Mouse (Mus musculus) megakaryocyte, embryonic 14.5 days (primary cell): ENCODE data around the gene Ago3. TPM values are rescaled to one million over a fixed set of nuclear protein-coding genes. Genes with fewer than 3 reads are reported as not detected.

Experiments used
- H3K27me3 ChIP-seq: replicated peaks from 2 replicates; pipeline ENCODE3; 2012; ENCODE audit warnings: inconsistent platforms
- H3K36me3 ChIP-seq: replicated peaks from 2 replicates; pipeline ENCODE3; 2012; ENCODE audit warnings: low read length, inconsistent platforms, mixed read lengths
- H3K4me1 ChIP-seq: 2 replicates; pipeline ENCODE4 v1.6.1; 2012; ENCODE audit warnings: inconsistent platforms
- H3K4me3 ChIP-seq: replicated peaks from 2 replicates; pipeline ENCODE3; 2012; ENCODE audit warnings: moderate library complexity, mild to moderate bottlenecking, inconsistent platforms
- H3K9me3 ChIP-seq: 2 replicates; pipeline ENCODE4 v1.6.1; 2012; ENCODE audit warnings: inconsistent platforms
- FLI1 ChIP-seq: IDR thresholded peaks from 2 replicates; pipeline ENCODE4 v1.6.1; 2012; ENCODE audit warnings: low read length, inconsistent platforms, mixed read lengths
- GATA1 ChIP-seq: IDR thresholded peaks from 3 replicates; pipeline ENCODE4 v1.6.1; 2012; ENCODE audit warnings: mixed read lengths, low read length, inconsistent platforms, borderline replicate concordance
- polyA plus RNA-seq: library from polyadenylated mRNA; stranded (reverse); fragments of >175 nt; gene quantifications from 2 replicates; pipeline ENCODE4 v1.2.3, GENCODE M21; 2012; ENCODE audit warnings: low replicate concordance; ENCODE audit not compliant: insufficient read depth

The Ago3 gene
- polyA plus RNA-seq, 1 experiment: 0.02 TPM

DNA sequence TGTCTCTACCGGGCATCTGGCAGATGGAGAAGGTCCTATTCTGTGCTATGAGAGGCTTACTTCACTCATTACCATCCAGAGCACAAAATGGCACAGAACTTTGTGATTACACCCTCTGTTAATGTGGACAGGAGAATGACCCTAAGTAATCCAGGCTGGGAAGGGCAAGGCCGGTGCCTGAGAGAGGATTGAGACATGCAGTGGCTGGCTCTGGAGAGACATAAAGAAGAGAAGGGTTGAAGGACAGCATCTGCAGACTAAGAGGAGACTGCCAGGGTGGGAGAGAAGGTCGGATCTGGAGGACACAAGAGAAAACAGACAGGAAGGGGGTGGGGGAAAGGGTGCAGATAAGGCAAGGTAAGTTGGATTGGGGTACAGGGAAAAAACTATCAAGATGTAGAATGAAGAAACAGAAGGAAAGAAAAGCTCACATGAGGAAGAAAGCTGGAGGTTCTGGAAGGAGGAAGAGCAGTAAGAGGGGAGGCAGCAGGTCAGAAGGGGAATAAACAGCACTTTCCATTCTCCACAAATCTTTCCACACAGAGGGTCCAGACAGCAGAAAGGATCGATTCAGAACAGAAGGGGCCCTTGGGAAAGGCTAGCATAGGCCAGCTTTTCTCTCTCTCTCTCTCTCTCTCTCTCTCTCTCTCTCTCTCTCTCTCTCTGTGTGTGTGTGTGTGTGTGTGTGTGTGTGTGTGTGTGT, 35.0 kb upstream of the Ago3 start:
- peaks cover 56% of the 10 kb centered on the region for H3K4me1 ChIP-seq
- H3K36me3 ChIP-seq: peaks cover 31% of the 10 kb centered on the region
- no peak for TF ChIP-seq GATA1

GRCm38 (mm10) chr4:126455441-126455840, 26.1 kb upstream of the Ago3 start:
- H3K4me1 ChIP-seq: peaks cover 2% of the 10 kb centered on the region; the same call in 1 of the 2 replicates
- TF ChIP-seq GATA1 (no peak), FLI1 (no peak)
- peaks cover 98% of the 10 kb centered on the region for H3K36me3 ChIP-seq
- H3K4me3 ChIP-seq: no peak overlapping the region
- H3K9me3 ChIP-seq: peaks cover 4% of the 10 kb centered on the region; the same call in 1 of the 2 replicates
- no peaks in the 10 kb centered on the region for H3K27me3 ChIP-seq

More for the DNA sequence above, 35.0 kb upstream of the Ago3 start:
- H3K9me3 ChIP-seq: no peaks in the 10 kb centered on the region
- H3K4me3 ChIP-seq: no peak overlapping the region
- H3K27me3 ChIP-seq: no peaks in the 10 kb centered on the region

DNA sequence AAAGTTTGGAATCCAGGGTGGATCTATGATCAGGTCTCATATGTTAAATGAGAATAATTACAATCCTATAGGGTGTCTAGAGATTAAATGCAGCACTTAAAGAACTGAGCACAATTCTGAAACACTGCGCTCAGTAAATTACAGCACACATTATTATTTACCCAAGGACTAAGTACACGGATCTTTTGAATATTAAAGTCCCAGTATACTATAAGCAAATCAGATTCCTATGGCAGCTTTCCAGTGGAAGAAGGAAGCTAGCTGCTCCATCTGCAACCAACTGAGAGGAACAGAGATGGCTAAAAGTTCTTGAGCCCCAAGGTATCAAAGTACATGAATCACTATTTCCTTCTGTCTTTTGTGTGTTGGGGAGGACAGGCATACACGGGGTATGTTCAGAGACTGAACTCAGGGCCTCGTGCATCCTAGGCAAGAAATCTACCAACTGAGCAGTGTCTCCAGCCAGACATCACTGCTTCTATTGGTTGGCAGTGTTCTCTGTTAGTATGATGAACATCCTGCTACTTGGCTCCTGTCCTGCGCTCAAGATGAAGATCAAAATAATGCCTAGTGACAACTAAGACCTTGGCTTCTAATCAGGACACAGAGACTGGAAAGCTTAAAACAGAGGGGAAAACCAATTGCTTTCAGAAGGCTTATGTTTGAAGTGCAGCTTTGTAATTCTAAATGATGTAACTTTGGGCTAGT, 25.3 kb upstream of the Ago3 start:
- Histone ChIP-seq H3K36me3 (peaks cover 97% of the 10 kb centered on the region), H3K4me3 (no peak overlapping the region), H3K27me3 (no peaks in the 10 kb centered on the region), H3K9me3 (peaks cover 4% of the 10 kb centered on the region; the same call in 1 of the 2 replicates), H3K4me1 (peaks cover 3% of the 10 kb centered on the region; the same call in 1 of the 2 replicates)
- no peak for TF ChIP-seq GATA1
- TF ChIP-seq FLI1: no peak

- Histone ChIP-seq H3K4me3 (no peak overlapping the region), H3K36me3 (peaks cover 91% of the 10 kb centered on the region), H3K27me3 (no peaks in the 10 kb centered on the region), H3K4me1 (peaks cover 3% of the 10 kb centered on the region; the same call in 1 of the 2 replicates), H3K9me3 (peaks cover 4% of the 10 kb centered on the region; the same call in 1 of the 2 replicates)
- TF ChIP-seq GATA1 (no peak), FLI1 (no peak)
Measured at GRCm38 (mm10) chr4:126450268-126450667, 20.9 kb upstream of the Ago3 start.

DNA sequence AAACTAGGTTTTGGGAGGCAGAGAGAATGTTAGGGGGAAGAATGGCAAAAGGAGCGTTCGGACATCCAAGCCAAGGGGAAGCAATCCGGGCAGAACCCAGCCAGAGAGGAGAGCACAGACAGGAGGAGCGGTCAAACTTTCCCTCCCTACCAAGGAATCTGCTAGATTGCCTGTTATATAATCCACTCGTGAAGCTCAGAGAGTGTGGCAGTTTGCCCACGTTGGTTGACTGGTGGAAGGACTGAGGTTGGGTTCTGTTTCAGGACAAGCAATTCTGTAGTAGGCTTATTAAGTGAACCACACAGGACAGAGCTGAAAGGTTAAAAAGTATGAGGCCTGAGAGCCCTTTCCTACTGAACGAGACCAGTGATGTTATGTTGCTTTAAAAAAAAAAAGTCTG, 17.8 kb upstream of the Ago3 start:
- Histone ChIP-seq H3K9me3 (no peaks in the 10 kb centered on the region), H3K36me3 (peaks cover 87% of the 10 kb centered on the region), H3K4me1 (peaks cover 3% of the 10 kb centered on the region; the same call in 1 of the 2 replicates), H3K4me3 (no peak overlapping the region), H3K27me3 (no peaks in the 10 kb centered on the region)
- TF ChIP-seq FLI1: no peak
- no peak for TF ChIP-seq GATA1

DNA sequence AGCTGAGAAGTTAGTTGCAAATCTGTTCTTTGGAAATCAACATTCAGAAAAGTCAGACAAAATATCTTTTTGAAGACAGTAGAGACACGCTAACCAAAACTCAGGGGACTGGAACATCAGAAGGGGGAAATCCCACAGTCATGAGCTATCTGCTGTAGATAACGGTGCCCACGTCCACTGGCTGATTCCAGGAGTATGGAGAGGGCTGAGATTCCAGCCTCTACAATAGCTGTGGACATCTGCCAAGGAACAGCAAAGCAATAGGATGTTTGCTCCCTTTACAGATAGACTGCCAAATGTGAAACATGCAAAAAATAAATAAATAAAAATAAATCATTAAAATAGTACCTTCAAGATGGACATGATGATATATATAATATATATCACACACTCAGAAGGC, 15.2 kb upstream of the Ago3 start:
- H3K36me3 ChIP-seq: peaks cover 90% of the 10 kb centered on the region
- H3K4me1 ChIP-seq: peaks cover 3% of the 10 kb centered on the region; the same call in 1 of the 2 replicates
- H3K9me3 ChIP-seq: no peaks in the 10 kb centered on the region
- H3K4me3 ChIP-seq: no peak overlapping the region
- TF ChIP-seq GATA1 (no peak), FLI1 (no peak)
- no peaks in the 10 kb centered on the region for H3K27me3 ChIP-seq

DNA sequence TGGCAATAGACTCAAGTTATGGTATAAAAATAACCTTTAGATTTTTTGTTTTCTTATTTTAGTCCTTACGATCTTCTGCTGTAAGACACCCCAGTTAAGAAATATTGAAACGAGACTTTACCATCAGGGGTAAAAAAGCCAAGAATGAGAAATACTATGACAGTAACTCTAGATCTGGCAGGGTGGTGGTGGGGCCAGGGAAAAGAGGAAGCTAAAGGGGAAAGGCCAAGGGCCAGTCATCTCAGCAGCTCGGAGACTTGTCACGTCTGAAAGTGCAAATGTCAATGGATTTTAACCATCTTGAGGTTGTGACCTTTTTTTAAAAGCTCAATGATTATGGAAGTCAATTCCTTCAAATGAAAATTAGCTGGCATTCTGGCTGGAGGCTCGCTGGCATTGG, 8.9 kb upstream of the Ago3 start:
- Histone ChIP-seq H3K4me1 (peaks cover 21% of the 10 kb centered on the region), H3K36me3 (peaks cover 83% of the 10 kb centered on the region), H3K4me3 (no peak overlapping the region), H3K9me3 (no peaks in the 10 kb centered on the region), H3K27me3 (no peaks in the 10 kb centered on the region)
- TF ChIP-seq FLI1 (no peak), GATA1 (no peak)

DNA sequence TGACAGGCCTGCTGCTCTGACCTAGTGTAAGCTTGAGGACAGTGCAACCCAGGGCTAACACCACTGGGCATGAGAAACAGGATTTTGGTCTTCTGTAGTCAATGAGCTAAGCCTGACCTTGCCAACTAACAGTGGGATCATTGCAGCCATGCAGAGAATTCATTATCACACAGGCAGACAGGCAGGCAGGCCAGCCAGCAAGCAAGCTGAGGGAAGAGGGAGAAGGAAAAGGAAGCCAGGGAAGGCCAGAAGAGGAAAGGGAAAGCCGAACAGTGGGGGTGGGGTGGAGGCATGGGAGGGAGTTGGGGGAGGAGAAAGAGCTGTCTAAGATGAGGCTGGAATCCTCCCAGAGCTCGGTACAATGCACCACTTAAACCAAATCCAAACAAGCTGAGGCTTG, 6.9 kb upstream of the Ago3 start:
- no peak for TF ChIP-seq FLI1
- no peak for TF ChIP-seq GATA1
- H3K4me1 ChIP-seq: peaks cover 38% of the 10 kb centered on the region
- no peak overlapping the region for H3K4me3 ChIP-seq
- H3K36me3 ChIP-seq: peaks cover 66% of the 10 kb centered on the region
- no peaks in the 10 kb centered on the region for H3K27me3 ChIP-seq
- H3K9me3 ChIP-seq: no peaks in the 10 kb centered on the region

DNA sequence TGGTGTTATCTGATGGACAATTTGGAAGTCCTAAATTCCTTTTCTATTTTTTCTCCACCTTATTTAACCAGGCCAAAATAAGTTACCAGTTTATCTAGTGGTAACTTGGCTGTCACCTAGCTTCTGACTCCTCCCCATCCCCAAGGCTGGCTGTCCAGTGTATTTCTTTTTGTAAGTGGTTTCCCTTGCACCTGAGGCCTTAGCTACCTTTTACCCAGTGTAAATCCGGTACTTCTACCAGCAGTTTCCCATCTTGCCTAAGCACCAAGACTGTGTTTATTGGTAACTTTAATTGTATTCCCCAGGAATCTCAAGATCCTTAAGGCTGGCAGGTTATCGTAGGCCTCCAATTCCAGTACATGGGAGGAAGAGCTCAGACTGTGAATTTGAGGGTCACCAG, 4.7 kb upstream of the Ago3 start:
- Histone ChIP-seq H3K9me3 (no peaks in the 10 kb centered on the region), H3K4me1 (peaks cover 51% of the 10 kb centered on the region), H3K27me3 (no peaks in the 10 kb centered on the region), H3K4me3 (no peak overlapping the region), H3K36me3 (peaks cover 44% of the 10 kb centered on the region)
- no peak for TF ChIP-seq GATA1
- no peak for TF ChIP-seq FLI1

DNA sequence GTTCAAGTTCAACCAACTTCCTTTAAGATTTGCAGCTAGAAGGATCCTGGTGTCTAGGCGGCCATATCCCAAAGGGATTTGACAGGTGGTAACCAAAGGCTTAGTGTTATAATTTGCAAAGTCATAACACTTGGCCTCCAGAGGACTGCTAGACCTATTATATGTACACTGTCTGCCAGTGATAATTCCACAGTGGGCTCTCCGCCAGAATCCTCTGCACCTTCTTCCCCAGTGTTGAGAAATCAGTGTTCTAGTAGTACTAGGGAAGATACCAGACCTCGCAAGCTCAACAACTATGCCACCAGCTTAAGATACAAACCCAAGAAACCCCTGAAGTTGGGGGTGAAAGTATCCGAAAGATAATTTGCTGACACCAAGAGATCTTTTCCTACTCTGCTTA, 3.8 kb upstream of the Ago3 start:
- no peak overlapping the region for H3K4me3 ChIP-seq
- peaks cover 35% of the 10 kb centered on the region for H3K36me3 ChIP-seq
- no peaks in the 10 kb centered on the region for H3K27me3 ChIP-seq
- H3K4me1 ChIP-seq: peaks cover 60% of the 10 kb centered on the region
- no peaks in the 10 kb centered on the region for H3K9me3 ChIP-seq
- TF ChIP-seq FLI1: no peak
- no peak for TF ChIP-seq GATA1
